30 mouse cellular contexts compared by ENCODE assay signal in genomic region chr13:13514861-13515260, GRCm38 (mm10).
A peak's percentile ranks its signal among the peaks of the same experiment; 100 is the strongest.
DNase-seq lines count a peak whose midpoint lies in the region; ATAC-seq and TF ChIP-seq lines count a peak whose summit lies in the region.
"Had no signal": no experiment of that assay in that cellular context is flagged by ENCODE, and none has a peak within 500 bp of the region (broad histone marks: within the 10 kb centered on the region; RNA-seq: fewer than 3 reads in every experiment).

No protein-coding gene starts in this region.

- H3K4me3 ChIP-seq in heart, embryonic 13.5 days, result no peak overlapping the region
- H3K4me3 ChIP-seq in heart, adult 2 months, result no peak overlapping the region
- H3K4me3 ChIP-seq in heart, postnatal 0 days (ENCODE audit: low read depth, low read length), result no peak overlapping the region
- H3K4me3 ChIP-seq in heart, embryonic 12.5 days, result no peak overlapping the region
- no peak overlapping the region for H3K4me3 ChIP-seq in MEL (ENCODE audit: control insufficient read depth in 1 of 2, insufficient read depth in 1 of 2, low read depth in 2 of 2, low read length in 2 of 2)
- H3K4me3 ChIP-seq: embryonic facial prominence, embryonic 10.5 days; embryonic facial prominence, embryonic 13.5 days; erythroblast, embryonic 14.5 days; forebrain, embryonic 10.5 days; forebrain, embryonic 13.5 days; heart, embryonic 15.5 days; hindbrain, embryonic 10.5 days; hindbrain, embryonic 13.5 days; intestine, embryonic 15.5 days had no signal

- WGBS in heart, embryonic 13.5 days, result 63% methylated on average over 4 of the region's 4 CpGs
- WGBS in heart, adult 2 months, result 14% methylated on average over 4 of the region's 4 CpGs
- WGBS in heart, postnatal 0 days, result 43% methylated on average over 4 of the region's 4 CpGs
- 44% methylated on average over 4 of the region's 4 CpGs for WGBS in heart, embryonic 12.5 days

- no peak overlapping the region for H3K4me2 ChIP-seq in heart, embryonic 13.5 days
- no peak overlapping the region for H3K4me2 ChIP-seq in heart, postnatal 0 days (ENCODE audit: low read depth, low read length)
- H3K4me2 ChIP-seq in heart, embryonic 12.5 days, result no peak overlapping the region
- H3K4me2 ChIP-seq: embryonic facial prominence, embryonic 13.5 days; forebrain, embryonic 13.5 days; heart, embryonic 15.5 days; hindbrain, embryonic 13.5 days; intestine, embryonic 15.5 days had no signal

- 0 out of 2 replicates have a peak overlapping the region, but pooled peaks have one; percentile 15 for H3K27ac ChIP-seq in heart, embryonic 13.5 days (replicated peaks)
- H3K27ac ChIP-seq in heart, adult 2 months, result no peak overlapping the region
- H3K27ac ChIP-seq in heart, postnatal 0 days (ENCODE audit: low read depth), result no peak overlapping the region
- H3K27ac ChIP-seq in heart, embryonic 12.5 days (ENCODE audit: poor library complexity, severe bottlenecking), result no peak overlapping the region
- H3K27ac ChIP-seq in MEL (ENCODE audit: control insufficient read depth, low read depth, low read length), result no peak overlapping the region
- H3K27ac ChIP-seq: embryonic facial prominence, embryonic 10.5 days; embryonic facial prominence, embryonic 13.5 days; forebrain, embryonic 10.5 days; forebrain, embryonic 13.5 days; heart, embryonic 15.5 days; hindbrain, embryonic 10.5 days; hindbrain, embryonic 13.5 days; intestine, embryonic 15.5 days had no signal

- TF ChIP-seq CTCF in heart, adult 2 months (IDR thresholded peaks at IDR 0.05), result no peak
- TF ChIP-seq CTCF in heart, postnatal 0 days (IDR thresholded peaks at IDR 0.05; ENCODE audit: low read depth), result no peak
- TF ChIP-seq CTCF in MEL (IDR thresholded peaks at IDR 0.05 in 2 of 3, conservative IDR thresholded peaks at IDR 0.05 in 1 of 3; ENCODE audit: control insufficient read depth in 1 of 3, insufficient read depth in 1 of 3, low read depth in 2 of 3, low read length in 3 of 3, poor library complexity in 1 of 3, severe bottlenecking in 1 of 3), result no peak

- no peak for TF ChIP-seq EP300 in heart, adult 2 months (IDR thresholded peaks at IDR 0.05; ENCODE audit: insufficient read depth, low read depth, low read length)
- no peak for TF ChIP-seq EP300 in heart, postnatal 0 days (IDR thresholded peaks at IDR 0.05; ENCODE audit: low read depth)
- 0 out of 4 replicates have a peak, but pooled peaks of 1 of the 2 experiments have one; percentile 4 for TF ChIP-seq EP300 in MEL (IDR thresholded peaks at IDR 0.05; ENCODE audit: low read depth in 1 of 2, low read length in 2 of 2)

- H3K36me3 ChIP-seq in heart, embryonic 13.5 days, result peaks cover 23% of the 10 kb centered on the region
- peaks cover 9% of the 10 kb centered on the region; the same call in 1 of the 2 replicates for H3K36me3 ChIP-seq in heart, adult 2 months (ENCODE audit: control insufficient read depth, insufficient read depth, low read length)
- peaks cover 10% of the 10 kb centered on the region; the same call in 1 of the 2 replicates for H3K36me3 ChIP-seq in heart, postnatal 0 days (replicated peaks; ENCODE audit: control insufficient read depth, insufficient read depth, low read length)
- peaks cover 12% of the 10 kb centered on the region for H3K36me3 ChIP-seq in heart, embryonic 12.5 days
- H3K36me3 ChIP-seq in MEL (ENCODE audit: control insufficient read depth in 1 of 2, insufficient read depth in 2 of 2, low read length in 2 of 2), result peaks cover 0 to 5% of the 10 kb centered on the region in 2 experiments; a peak in 1 of 4 replicates
- H3K36me3 ChIP-seq: hindbrain, embryonic 10.5 days; hindbrain, embryonic 13.5 days; intestine, embryonic 15.5 days had no signal

- no peak for ATAC-seq in heart, embryonic 13.5 days (ENCODE audit: extremely low read depth, insufficient number of reproducible peaks, low FRiP score, low TSS enrichment)
- no peak for ATAC-seq in heart, postnatal 0 days (ENCODE audit: insufficient read depth, low read depth)
- ATAC-seq in heart, embryonic 12.5 days (ENCODE audit: insufficient number of reproducible peaks, low FRiP score), result no peak
- ATAC-seq: CD4-positive, CD25-positive, alpha-beta regulatory T cell, adult 4 months; forebrain, embryonic 13.5 days; forebrain, embryonic 16.5 days; hindbrain, embryonic 16.5 days; intestine, embryonic 15.5 days had no signal

- H3K27me3 ChIP-seq in heart, embryonic 13.5 days (replicated peaks), result no peaks in the 10 kb centered on the region
- H3K27me3 ChIP-seq in heart, adult 2 months (ENCODE audit: control insufficient read depth, insufficient read depth, low read length), result no peaks in the 10 kb centered on the region
- no peaks in the 10 kb centered on the region for H3K27me3 ChIP-seq in heart, postnatal 0 days (ENCODE audit: control insufficient read depth, insufficient read depth, low read length)
- no peaks in the 10 kb centered on the region for H3K27me3 ChIP-seq in heart, embryonic 12.5 days (replicated peaks)
- H3K27me3 ChIP-seq in MEL (ENCODE audit: control insufficient read depth in 1 of 2, insufficient read depth in 2 of 2, low read length in 2 of 2), result no peaks in the 10 kb centered on the region
- H3K27me3 ChIP-seq: embryonic facial prominence, embryonic 13.5 days; forebrain, embryonic 13.5 days; heart, embryonic 15.5 days; hindbrain, embryonic 13.5 days; intestine, embryonic 15.5 days had no signal

- no peaks in the 10 kb centered on the region for H3K79me2 ChIP-seq in heart, adult 2 months (replicated peaks; ENCODE audit: control insufficient read depth, insufficient read depth, low read length)
- H3K79me2 ChIP-seq in MEL (ENCODE audit: control insufficient read depth, insufficient read depth, low read length, poor library complexity), result no peaks in the 10 kb centered on the region

- H3K4me1 ChIP-seq in heart, embryonic 13.5 days, result no peaks in the 10 kb centered on the region
- peaks cover 3% of the 10 kb centered on the region for H3K4me1 ChIP-seq in heart, adult 2 months (ENCODE audit: control insufficient read depth, insufficient read depth, low read length)
- no peaks in the 10 kb centered on the region for H3K4me1 ChIP-seq in heart, postnatal 0 days (ENCODE audit: control insufficient read depth, insufficient read depth)
- H3K4me1 ChIP-seq in heart, embryonic 12.5 days (replicated peaks), result no peaks in the 10 kb centered on the region
- H3K4me1 ChIP-seq in MEL (ENCODE audit: control insufficient read depth in 1 of 2, insufficient read depth in 2 of 2, low read length in 2 of 2), result peaks cover 0 to 3% of the 10 kb centered on the region in 2 experiments; a peak in 2 of 4 replicates
- H3K4me1 ChIP-seq: embryonic facial prominence, embryonic 10.5 days; embryonic facial prominence, embryonic 13.5 days; forebrain, embryonic 10.5 days; forebrain, embryonic 13.5 days; heart, embryonic 15.5 days; hindbrain, embryonic 10.5 days; hindbrain, embryonic 13.5 days; intestine, embryonic 15.5 days had no signal

- H3K9me3 ChIP-seq in heart, embryonic 13.5 days, result 0 out of 2 replicates have a peak, but pooled peaks cover 4% of the 10 kb centered on the region
- 0 out of 2 replicates have a peak, but pooled peaks cover 2% of the 10 kb centered on the region for H3K9me3 ChIP-seq in heart, postnatal 0 days (replicated peaks; ENCODE audit: control insufficient read depth, low read length)
- H3K9me3 ChIP-seq in heart, embryonic 12.5 days (replicated peaks), result peaks cover 5% of the 10 kb centered on the region; the same call in 1 of the 2 replicates
- no peaks in the 10 kb centered on the region for H3K9me3 ChIP-seq in MEL (replicated peaks; ENCODE audit: insufficient read depth, low read length)
- H3K9me3 ChIP-seq: embryonic facial prominence, embryonic 10.5 days; embryonic facial prominence, embryonic 13.5 days; forebrain, embryonic 10.5 days; forebrain, embryonic 13.5 days; heart, embryonic 15.5 days; hindbrain, embryonic 10.5 days; hindbrain, embryonic 13.5 days; intestine, embryonic 15.5 days had no signal

- no peak for TF ChIP-seq POLR2A in heart, adult 2 months (IDR thresholded peaks at IDR 0.05; ENCODE audit: insufficient read depth, low read depth, low read length)
- TF ChIP-seq POLR2A in MEL (IDR thresholded peaks at IDR 0.05; ENCODE audit: control insufficient read depth in 1 of 2, insufficient read depth in 1 of 2, low read depth in 1 of 2, low read length in 2 of 2, poor library complexity in 1 of 2), result no peak

- H3K9ac ChIP-seq in heart, embryonic 13.5 days, result no peak overlapping the region
- H3K9ac ChIP-seq in heart, adult 2 months (ENCODE audit: low read depth, low read length), result no peak overlapping the region
- H3K9ac ChIP-seq in heart, postnatal 0 days (replicated peaks; ENCODE audit: low read depth, low read length), result no peak overlapping the region
- no peak overlapping the region for H3K9ac ChIP-seq in heart, embryonic 12.5 days
- no peak overlapping the region for H3K9ac ChIP-seq in MEL (ENCODE audit: control insufficient read depth, low read depth, low read length, poor library complexity, severe bottlenecking)
- H3K9ac ChIP-seq: embryonic facial prominence, embryonic 13.5 days; forebrain, embryonic 13.5 days; heart, embryonic 15.5 days; hindbrain, embryonic 13.5 days; intestine, embryonic 15.5 days had no signal

- no peak for DNase-seq in heart, adult 2 months
- peak; percentile 8 for DNase-seq in heart, postnatal 0 days (ENCODE audit: low spot score)
- DNase-seq in MEL (ENCODE audit: low read depth, low spot score), result peak; percentile 48
- DNase-seq in urinary bladder, postnatal 10 days (ENCODE audit: low spot score), result no peak
- DNase-seq in layer of hippocampus, adult 11-12 months (ENCODE audit: low spot score), result no peak
- DNase-seq: adrenal gland, adult 2 months; adrenal gland, postnatal 14 days; cerebellum, adult 11-12 months; cerebellum, adult 8-10 months; cerebellum, postnatal 10 days; cerebellum, postnatal 36 days; embryo, embryonic 11 days; gastrocnemius, postnatal 10 days; gastrocnemius, postnatal 36 days; heart, postnatal 36 days; kidney, adult 11 months had no signal

- TF ChIP-seq RAD21 in MEL (IDR thresholded peaks at IDR 0.05; ENCODE audit: low read depth, low read length), result no peak

- intact Hi-C loops in heart, adult 2 months (cut with DNase I), result loop anchor here (5.0 kb wide), 1 partner anchor 62 kb away; no protein-coding TSS in a partner anchor

TF ChIP-seq in MEL, 35 proteins besides CTCF, POLR2A, EP300 and RAD21:
- TF ChIP-seq BHLHE40 (IDR thresholded peaks at IDR 0.05; ENCODE audit: borderline replicate concordance, low read depth, low read length), result no peak
- no peak for TF ChIP-seq MAX (IDR thresholded peaks at IDR 0.05; ENCODE audit: low read length)
- TF ChIP-seq JUND (IDR thresholded peaks at IDR 0.05; ENCODE audit: low read depth, low read length), result no peak
- TF ChIP-seq GATA1 (IDR thresholded peaks at IDR 0.05; ENCODE audit: low read depth, low read length), result 0 out of 2 replicates have a peak, but pooled peaks have one; percentile 12
- peak; percentile 38 for TF ChIP-seq TAL1 (IDR thresholded peaks at IDR 0.05; ENCODE audit: low read length)
- TF ChIP-seq TCF12 (IDR thresholded peaks at IDR 0.05; ENCODE audit: low read depth, low read length), result no peak
TF ChIP-seq in MEL: peak in this region for 2.

Comparison
In these comparisons a context has a peak if more than half of its experiments do, and no peak if none do; other contexts are left out.
1. DNase-seq: peak in heart, postnatal 0 days (single experiment) and MEL (single experiment); none in heart, adult 2 months (0 of 2), urinary bladder, postnatal 10 days (single experiment) and layer of hippocampus, adult 11-12 months (single experiment).